Mouse (Mus musculus): ENCODE results near the gene Ccdc149. TPM values are rescaled to one million over a fixed set of nuclear protein-coding genes. Genes with fewer than 3 reads are reported as not detected.

Gene Ccdc149
- polyA plus RNA-seq, 1 experiment from 2014 or later = 3.7 TPM

GRCm38 (mm10) chr5:52408668-52409315, 62.5 kb downstream of the Ccdc149 start:
- WGBS = 70% methylated on average over 7 of the region's 7 CpGs
- Histone ChIP-seq H3K4me3 (ENCODE audit: low read depth, low read length) (no peak overlapping the region), H3K9ac (ENCODE audit: low read length) (no peak overlapping the region), H3K27me3 (replicated peaks; ENCODE audit: control insufficient read depth, insufficient read depth, low read length) (no peaks in the 10 kb centered on the region), H3K4me2 (ENCODE audit: low read length) (no peak overlapping the region), H3K9me3 (ENCODE audit: control insufficient read depth, low read length) (no peaks in the 10 kb centered on the region), H3K27ac (ENCODE audit: low read depth) (no peak overlapping the region), H3K4me1 (replicated peaks; ENCODE audit: control insufficient read depth, insufficient read depth, low read length) (no peaks in the 10 kb centered on the region; the same call in 1 of the 2 replicates), H3K36me3 (ENCODE audit: control insufficient read depth, insufficient read depth, low read length) (no peaks in the 10 kb centered on the region)
- DNase-seq (ENCODE audit: low spot score) (no peak), ATAC-seq (replicated peaks; ENCODE audit: low FRiP score, low TSS enrichment, low read depth) (no peak)

DNA sequence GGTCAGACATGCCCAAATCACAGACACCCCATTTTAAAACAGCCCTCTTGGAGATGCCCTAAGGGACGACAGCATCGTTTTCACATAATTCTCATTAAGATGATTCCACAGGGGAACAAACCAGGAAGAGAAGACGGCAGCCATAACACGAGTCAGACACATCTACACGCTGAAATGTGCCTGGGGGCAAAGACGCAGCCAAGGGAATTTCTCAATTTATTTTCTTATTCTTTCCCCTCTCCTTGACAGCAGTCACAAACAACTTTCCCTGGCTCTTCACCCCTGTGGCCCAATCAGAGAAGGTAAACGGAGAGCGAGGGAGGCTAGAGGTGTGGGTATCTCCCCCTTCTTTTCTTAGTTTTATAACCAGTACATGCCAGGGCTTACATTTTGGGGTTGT, 66.9 kb downstream of the Ccdc149 start:
- H3K4me3 ChIP-seq (ENCODE audit: low read depth, low read length) = no peak overlapping the region
- H3K4me1 ChIP-seq (replicated peaks; ENCODE audit: control insufficient read depth, insufficient read depth, low read length) = no peaks in the 10 kb centered on the region; the same call in 1 of the 2 replicates
- 78% methylated on average over 8 of the region's 8 CpGs for WGBS
- H3K27me3 ChIP-seq (replicated peaks; ENCODE audit: control insufficient read depth, insufficient read depth, low read length) = no peaks in the 10 kb centered on the region
- H3K36me3 ChIP-seq (ENCODE audit: control insufficient read depth, insufficient read depth, low read length) = no peaks in the 10 kb centered on the region
- H3K27ac ChIP-seq (ENCODE audit: low read depth) = no peak overlapping the region
- no peak for DNase-seq (ENCODE audit: low spot score)
- H3K9ac ChIP-seq (ENCODE audit: low read length) = no peak overlapping the region
- H3K4me2 ChIP-seq (ENCODE audit: low read length) = no peak overlapping the region
- no peaks in the 10 kb centered on the region for H3K9me3 ChIP-seq (ENCODE audit: control insufficient read depth, low read length)
- no peak for ATAC-seq (replicated peaks; ENCODE audit: low FRiP score, low TSS enrichment, low read depth)

DNA sequence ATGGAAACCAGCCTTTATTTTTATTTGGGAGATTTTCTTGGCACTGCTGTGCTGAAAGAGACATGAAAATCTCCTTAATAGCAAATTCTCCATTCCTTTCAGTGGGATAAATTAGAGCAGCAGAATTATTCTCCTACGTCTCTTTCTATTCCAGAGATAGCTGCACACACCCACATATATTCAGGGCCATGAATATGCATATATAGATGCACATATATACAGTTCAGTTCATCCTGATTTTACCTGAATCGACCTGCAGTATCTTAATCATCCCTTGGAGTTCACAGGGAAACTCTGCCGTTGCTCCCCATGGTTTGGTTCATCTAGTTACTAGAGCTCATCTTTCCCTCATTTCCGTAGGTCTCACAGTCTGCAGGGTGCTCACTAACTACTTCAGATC, 77.6 kb downstream of the Ccdc149 start:
- no peak for DNase-seq (ENCODE audit: low spot score)
- Histone ChIP-seq H3K4me2 (ENCODE audit: low read length) (no peak overlapping the region), H3K9me3 (ENCODE audit: control insufficient read depth, low read length) (no peaks in the 10 kb centered on the region), H3K27me3 (replicated peaks; ENCODE audit: control insufficient read depth, insufficient read depth, low read length) (no peaks in the 10 kb centered on the region), H3K4me1 (replicated peaks; ENCODE audit: control insufficient read depth, insufficient read depth, low read length) (no peaks in the 10 kb centered on the region), H3K4me3 (ENCODE audit: low read depth, low read length) (no peak overlapping the region), H3K9ac (ENCODE audit: low read length) (no peak overlapping the region), H3K27ac (ENCODE audit: low read depth) (no peak overlapping the region), H3K36me3 (ENCODE audit: control insufficient read depth, insufficient read depth, low read length) (no peaks in the 10 kb centered on the region)
- ATAC-seq (replicated peaks; ENCODE audit: low FRiP score, low TSS enrichment, low read depth) = no peak
- 86% methylated on average over 4 of the region's 4 CpGs for WGBS

DNA sequence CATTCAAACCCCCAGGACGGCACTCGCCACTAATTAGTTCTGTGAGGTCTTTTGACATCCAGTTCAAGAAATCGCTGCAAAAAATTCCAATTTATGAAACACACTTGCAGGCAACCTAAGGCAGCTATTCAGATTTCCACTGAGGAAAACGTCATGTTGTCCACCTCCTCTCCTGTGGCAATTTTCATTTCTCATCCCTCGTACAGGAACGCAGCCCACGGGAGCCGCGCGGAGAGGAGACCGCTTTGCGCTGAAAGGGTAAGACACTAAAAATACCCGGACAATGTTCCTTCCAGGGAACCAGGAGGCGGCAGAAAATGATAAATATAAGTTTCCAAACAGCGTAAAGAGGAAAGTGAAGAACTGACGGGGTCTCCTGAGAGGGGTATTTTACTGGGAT, 79.8 kb downstream of the Ccdc149 start:
- no peaks in the 10 kb centered on the region for H3K36me3 ChIP-seq (ENCODE audit: control insufficient read depth, insufficient read depth, low read length)
- H3K4me2 ChIP-seq (ENCODE audit: low read length) = no peak overlapping the region

GRCm38 (mm10) chr5:52390381-52390780, 80.9 kb downstream of the Ccdc149 start:
- H3K9ac ChIP-seq (ENCODE audit: low read length) = no peak overlapping the region
- ATAC-seq (replicated peaks; ENCODE audit: low FRiP score, low TSS enrichment, low read depth) = no peak
- WGBS = 89% methylated on average over 6 of the region's 6 CpGs
- H3K4me3 ChIP-seq (ENCODE audit: low read depth, low read length) = no peak overlapping the region
- no peaks in the 10 kb centered on the region for H3K27me3 ChIP-seq (replicated peaks; ENCODE audit: control insufficient read depth, insufficient read depth, low read length)
- H3K27ac ChIP-seq (ENCODE audit: low read depth) = no peak overlapping the region
- H3K4me2 ChIP-seq (ENCODE audit: low read length) = no peak overlapping the region
- H3K9me3 ChIP-seq (ENCODE audit: control insufficient read depth, low read length) = no peaks in the 10 kb centered on the region
- DNase-seq (ENCODE audit: low spot score) = no peak
- H3K36me3 ChIP-seq (ENCODE audit: control insufficient read depth, insufficient read depth, low read length) = no peaks in the 10 kb centered on the region
- no peaks in the 10 kb centered on the region for H3K4me1 ChIP-seq (replicated peaks; ENCODE audit: control insufficient read depth, insufficient read depth, low read length)

More for the DNA sequence above, 79.8 kb downstream of the Ccdc149 start:
- ATAC-seq (replicated peaks; ENCODE audit: low FRiP score, low TSS enrichment, low read depth) (no peak), DNase-seq (ENCODE audit: low spot score) (no peak)
- H3K9me3 ChIP-seq (ENCODE audit: control insufficient read depth, low read length) = no peaks in the 10 kb centered on the region
- 70% methylated on average over 16 of the region's 16 CpGs for WGBS
- no peaks in the 10 kb centered on the region for H3K27me3 ChIP-seq (replicated peaks; ENCODE audit: control insufficient read depth, insufficient read depth, low read length)
- no peaks in the 10 kb centered on the region for H3K4me1 ChIP-seq (replicated peaks; ENCODE audit: control insufficient read depth, insufficient read depth, low read length)
- no peak overlapping the region for H3K9ac ChIP-seq (ENCODE audit: low read length)
- no peak overlapping the region for H3K27ac ChIP-seq (ENCODE audit: low read depth)
- H3K4me3 ChIP-seq (ENCODE audit: low read depth, low read length) = no peak overlapping the region

GRCm38 (mm10) chr5:52388092-52388749, 83.1 kb downstream of the Ccdc149 start:
- WGBS = 66% methylated on average over 7 of the region's 7 CpGs

DNA sequence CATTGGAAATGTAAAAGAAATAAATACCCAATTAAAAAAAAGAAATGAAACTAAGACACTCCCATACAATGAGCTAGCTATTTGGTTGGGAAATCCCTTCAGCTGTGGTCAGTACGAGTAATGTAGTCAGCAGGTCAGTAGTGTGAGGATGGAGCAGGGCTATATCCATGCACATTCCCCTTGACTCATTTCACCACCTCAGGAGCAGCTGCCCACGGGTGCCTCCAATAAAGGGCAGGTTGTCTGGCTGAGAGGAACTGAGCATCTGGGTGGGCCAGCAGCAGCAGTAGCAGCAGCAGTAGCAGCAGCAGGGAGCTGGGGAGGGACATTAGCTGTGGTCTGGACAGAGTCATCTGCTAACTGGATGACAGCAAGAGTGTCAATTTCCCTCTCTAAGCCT, 85.3 kb downstream of the Ccdc149 start:
- Histone ChIP-seq H3K36me3 (ENCODE audit: control insufficient read depth, insufficient read depth, low read length) (no peaks in the 10 kb centered on the region), H3K9ac (ENCODE audit: low read length) (no peak overlapping the region), H3K9me3 (ENCODE audit: control insufficient read depth, low read length) (no peaks in the 10 kb centered on the region), H3K4me3 (ENCODE audit: low read depth, low read length) (no peak overlapping the region), H3K27me3 (replicated peaks; ENCODE audit: control insufficient read depth, insufficient read depth, low read length) (no peaks in the 10 kb centered on the region), H3K4me2 (ENCODE audit: low read length) (no peak overlapping the region), H3K4me1 (replicated peaks; ENCODE audit: control insufficient read depth, insufficient read depth, low read length) (no peaks in the 10 kb centered on the region), H3K27ac (ENCODE audit: low read depth) (no peak overlapping the region)
- WGBS = 63% methylated on average over 2 of the region's 2 CpGs
- ATAC-seq (replicated peaks; ENCODE audit: low FRiP score, low TSS enrichment, low read depth) = no peak
- DNase-seq (ENCODE audit: low spot score) = no peak

More at GRCm38 (mm10) chr5:52388092-52388749, 83.1 kb downstream of the Ccdc149 start:
- Histone ChIP-seq H3K4me1 (replicated peaks; ENCODE audit: control insufficient read depth, insufficient read depth, low read length) (no peaks in the 10 kb centered on the region), H3K9me3 (ENCODE audit: control insufficient read depth, low read length) (no peaks in the 10 kb centered on the region), H3K36me3 (ENCODE audit: control insufficient read depth, insufficient read depth, low read length) (no peaks in the 10 kb centered on the region), H3K27me3 (replicated peaks; ENCODE audit: control insufficient read depth, insufficient read depth, low read length) (no peaks in the 10 kb centered on the region), H3K27ac (ENCODE audit: low read depth) (no peak overlapping the region), H3K4me3 (ENCODE audit: low read depth, low read length) (no peak overlapping the region), H3K4me2 (ENCODE audit: low read length) (no peak overlapping the region), H3K9ac (ENCODE audit: low read length) (no peak overlapping the region)
- DNase-seq (ENCODE audit: low spot score) (no peak), ATAC-seq (replicated peaks; ENCODE audit: low FRiP score, low TSS enrichment, low read depth) (no peak)

DNA sequence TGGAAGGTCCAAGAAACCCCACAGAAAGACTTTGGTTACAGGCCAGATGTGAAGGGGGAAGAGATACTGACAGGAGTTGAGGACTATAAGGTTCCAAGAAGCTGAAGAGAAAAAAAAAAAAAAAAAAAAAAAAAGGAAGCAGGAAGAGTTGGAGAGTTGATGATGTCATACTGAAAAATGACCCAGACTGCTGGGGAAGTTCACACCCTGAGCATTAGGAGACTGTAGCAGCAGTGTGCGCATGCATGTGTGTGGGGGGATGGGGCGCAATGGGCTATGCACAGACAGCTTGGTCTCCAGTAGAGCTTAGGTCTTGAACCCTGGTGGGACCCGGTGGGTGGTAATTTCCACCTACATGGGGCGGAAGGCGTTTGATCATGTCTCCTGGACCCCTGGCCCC, 87.6 kb downstream of the Ccdc149 start:
- H3K27me3 ChIP-seq (replicated peaks; ENCODE audit: control insufficient read depth, insufficient read depth, low read length) = no peaks in the 10 kb centered on the region
- WGBS = 83% methylated on average over 5 of the region's 5 CpGs
- H3K9ac ChIP-seq (ENCODE audit: low read length) = no peak overlapping the region
- H3K27ac ChIP-seq (ENCODE audit: low read depth) = no peak overlapping the region
- H3K4me1 ChIP-seq (replicated peaks; ENCODE audit: control insufficient read depth, insufficient read depth, low read length) = no peaks in the 10 kb centered on the region
- no peak overlapping the region for H3K4me3 ChIP-seq (ENCODE audit: low read depth, low read length)
- H3K36me3 ChIP-seq (ENCODE audit: control insufficient read depth, insufficient read depth, low read length) = no peaks in the 10 kb centered on the region
- DNase-seq (ENCODE audit: low spot score) (no peak), ATAC-seq (replicated peaks; ENCODE audit: low FRiP score, low TSS enrichment, low read depth) (no peak)
- no peak overlapping the region for H3K4me2 ChIP-seq (ENCODE audit: low read length)
- no peaks in the 10 kb centered on the region for H3K9me3 ChIP-seq (ENCODE audit: control insufficient read depth, low read length)

DNA sequence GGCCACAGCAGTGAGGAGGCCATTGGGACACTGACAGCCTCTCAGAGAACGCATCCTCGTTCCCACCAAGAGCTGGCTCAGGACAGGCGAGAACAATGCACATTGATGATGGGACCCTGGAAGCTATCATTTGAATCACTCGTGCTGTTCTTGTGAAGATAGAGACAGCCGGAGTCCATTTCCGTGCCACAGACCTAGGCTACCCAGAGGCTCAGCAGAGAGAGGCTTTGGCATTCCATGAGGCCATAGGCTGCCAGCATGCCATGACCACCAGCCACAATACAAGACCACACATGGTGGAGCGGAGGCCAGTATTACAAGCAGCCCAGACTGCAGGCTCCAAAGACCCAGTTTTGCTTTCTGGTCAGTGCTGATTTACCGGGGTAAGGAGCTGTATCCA, 88.5 kb downstream of the Ccdc149 start:
- Histone ChIP-seq H3K27me3 (replicated peaks; ENCODE audit: control insufficient read depth, insufficient read depth, low read length) (no peaks in the 10 kb centered on the region), H3K4me2 (ENCODE audit: low read length) (no peak overlapping the region), H3K36me3 (ENCODE audit: control insufficient read depth, insufficient read depth, low read length) (no peaks in the 10 kb centered on the region), H3K4me1 (replicated peaks; ENCODE audit: control insufficient read depth, insufficient read depth, low read length) (no peaks in the 10 kb centered on the region), H3K27ac (ENCODE audit: low read depth) (no peak overlapping the region), H3K9ac (ENCODE audit: low read length) (no peak overlapping the region), H3K4me3 (ENCODE audit: low read depth, low read length) (no peak overlapping the region), H3K9me3 (ENCODE audit: control insufficient read depth, low read length) (no peaks in the 10 kb centered on the region)
- WGBS = 82% methylated on average over 8 of the region's 8 CpGs
- DNase-seq (ENCODE audit: low spot score) (no peak), ATAC-seq (replicated peaks; ENCODE audit: low FRiP score, low TSS enrichment, low read depth) (no peak)

Data from intestine, embryonic 14.5 days (tissue).